Mouse (Mus musculus) megakaryocyte-erythroid progenitor cell, adult 5 weeks (primary cell): ENCODE results near the gene Pan3. TPM values are rescaled to one million over a fixed set of nuclear protein-coding genes. Genes with fewer than 3 reads are reported as not detected.

Source experiments
- polyA plus RNA-seq: library from polyadenylated mRNA; stranded (reverse); fragments of >175 nt; gene quantifications from 2 replicates; pipeline ENCODE4 v1.2.3, GENCODE M21; 2012

Pan3 gene
- 24.9 and 44.5 TPM in 2 replicates for polyA plus RNA-seq

GRCm38 (mm10) chr5:147429535-147430305 lies at the start of gene Pan3:
TSS of gene Pan3 (plus strand) at chr5:147430161.

GRCm38 (mm10) chr5:147399843-147400504 lies 30.0 kb upstream of the Pan3 start, which contains the start of gene Flt3:
TSS of gene Flt3 (minus strand) at chr5:147400489.

Other genes starting within 250 kb of the Pan3 start
- not detected in 2 replicates for gene Gsx1, start 241.5 kb upstream of the Pan3 start, polyA plus RNA-seq
- not detected in 2 replicates for gene Pdx1, start 160.2 kb upstream of the Pan3 start, polyA plus RNA-seq
- gene Cdx2, start 122.9 kb upstream of the Pan3 start, polyA plus RNA-seq, result 0.03 TPM in 1 of 2 replicates, not detected in the other
- not detected in 2 replicates for gene Urad, start 107.7 kb upstream of the Pan3 start, polyA plus RNA-seq
- 15.2 and 33.4 TPM in 2 replicates for gene Flt3, start 29.7 kb upstream of the Pan3 start, polyA plus RNA-seq